Mouse (Mus musculus): ENCODE results near the gene Bace1.

The Bace1 gene

GRCm38 (mm10) chr9:45838434-45839138, at the start of gene Bace1:
Bace1 (plus strand) TSS chr9:45838580.
- CTCF ChIA-PET = no interaction called here

- CTCF ChIA-PET = no interaction called here
Observed at GRCm38 (mm10) chr9:45791456-45792142, 46.8 kb upstream of the Bace1 start.

DNA sequence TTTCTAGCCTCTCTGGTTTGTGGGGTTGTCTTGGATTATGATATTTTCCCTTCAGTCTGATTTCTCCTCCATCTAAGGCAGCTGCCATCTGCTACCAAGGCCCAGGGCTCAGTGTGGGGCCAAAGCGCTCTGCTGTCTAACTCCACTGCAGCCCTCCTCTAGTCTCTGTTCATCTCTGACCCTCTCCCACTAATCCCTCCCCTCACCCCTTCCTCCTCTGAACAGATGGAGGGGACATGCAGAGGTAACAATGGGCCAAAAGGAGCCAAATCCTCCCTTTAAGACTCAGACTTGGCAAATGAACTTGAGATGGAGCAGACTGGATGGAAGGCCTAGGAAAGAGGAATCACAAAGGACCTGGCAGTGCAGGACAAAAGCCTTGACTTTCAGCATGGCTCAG, 46.1 kb upstream of the Bace1 start:
- CTCF ChIA-PET = no interaction called here

DNA sequence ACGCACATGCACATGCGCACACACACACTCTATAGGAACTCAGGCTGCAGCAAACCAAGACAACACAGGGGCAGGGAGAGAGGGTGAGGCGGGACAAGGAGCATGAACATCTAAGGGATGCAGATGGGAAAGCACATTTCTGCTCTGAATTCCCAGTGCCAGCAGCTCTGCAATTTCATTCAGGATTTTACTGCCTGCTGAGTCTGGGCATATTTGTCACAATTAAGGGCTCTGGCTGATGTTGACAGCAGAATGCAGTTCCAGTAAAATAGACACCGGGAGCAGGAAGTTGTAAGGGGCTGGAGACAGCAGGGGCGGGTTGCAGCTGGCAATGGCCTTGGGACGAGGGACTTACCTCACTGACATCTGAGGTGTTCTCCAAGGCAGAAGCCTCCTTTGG, 44.7 kb upstream of the Bace1 start:
- CTCF ChIA-PET = no interaction called here

GRCm38 (mm10) chr9:45795722-45796121, 42.7 kb upstream of the Bace1 start:
- CTCF ChIA-PET = no interaction called here

DNA sequence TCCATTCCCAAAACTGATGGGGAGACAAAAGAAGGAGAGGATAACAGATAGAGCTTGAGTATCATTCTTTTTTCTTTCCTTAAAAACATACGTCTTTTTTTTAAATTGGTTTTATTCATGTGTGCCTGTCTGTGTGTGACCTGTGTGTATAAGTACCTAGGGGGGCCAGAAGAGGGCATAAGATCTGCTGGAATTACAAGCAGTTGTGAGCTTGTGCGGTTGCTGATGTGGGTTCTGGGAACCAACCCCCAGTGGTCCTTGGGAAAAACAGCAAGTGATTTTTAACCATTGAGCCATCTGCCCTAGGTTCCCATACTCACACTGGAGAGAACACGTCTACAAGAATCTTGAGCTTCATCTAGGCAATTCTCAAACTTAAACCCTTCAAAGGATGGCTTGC, 41.1 kb upstream of the Bace1 start:
- CTCF ChIA-PET = no interaction called here

GRCm38 (mm10) chr9:45798467-45799164, 39.8 kb upstream of the Bace1 start:
- CTCF ChIA-PET = interaction anchor here (0.6 kb wide), 1 partner anchor 434 kb away, joined by 11 read pairs; no protein-coding TSS in a partner anchor

- CTCF ChIA-PET = no interaction called here
Observed at GRCm38 (mm10) chr9:45799402-45799801, 39.0 kb upstream of the Bace1 start.

DNA sequence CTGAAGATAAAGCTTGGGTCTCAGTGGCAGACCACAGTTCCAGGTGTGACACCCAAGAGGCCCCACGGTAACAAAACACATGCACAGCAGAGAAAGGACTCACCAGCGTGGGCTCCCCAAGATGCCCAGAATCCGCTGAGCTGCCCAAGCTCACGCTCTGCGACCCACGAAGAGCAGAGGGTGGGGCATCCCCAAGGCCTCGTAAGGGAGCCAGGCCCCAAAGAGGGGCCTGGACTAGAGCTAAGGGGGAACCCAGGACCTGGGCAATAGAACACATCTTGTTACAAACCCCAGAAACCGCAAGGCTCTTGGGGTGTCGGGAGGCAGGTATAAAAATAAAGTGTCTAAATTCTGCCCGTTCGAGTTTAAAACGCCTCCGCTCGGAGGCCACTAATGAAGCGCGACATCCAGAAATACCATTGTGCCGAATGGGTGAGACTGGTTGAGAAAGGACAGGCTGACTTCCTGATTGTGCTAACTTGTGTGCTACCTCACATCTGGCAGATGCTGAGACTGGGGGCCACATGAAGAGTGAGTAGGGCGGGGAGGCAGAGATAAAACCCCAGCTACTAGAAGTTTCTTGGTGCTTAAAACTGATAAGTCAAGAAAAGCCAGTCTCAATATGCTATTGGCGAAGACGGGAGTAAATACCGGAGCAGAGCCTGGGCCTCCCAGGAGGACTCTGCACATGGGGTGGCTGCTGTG, 35.2 kb upstream of the Bace1 start:
- CTCF ChIA-PET = interaction anchor here (0.7 kb wide), 2 partner anchors 35 to 108 kb away, joined by 3 to 4 read pairs; no protein-coding TSS in a partner anchor

DNA sequence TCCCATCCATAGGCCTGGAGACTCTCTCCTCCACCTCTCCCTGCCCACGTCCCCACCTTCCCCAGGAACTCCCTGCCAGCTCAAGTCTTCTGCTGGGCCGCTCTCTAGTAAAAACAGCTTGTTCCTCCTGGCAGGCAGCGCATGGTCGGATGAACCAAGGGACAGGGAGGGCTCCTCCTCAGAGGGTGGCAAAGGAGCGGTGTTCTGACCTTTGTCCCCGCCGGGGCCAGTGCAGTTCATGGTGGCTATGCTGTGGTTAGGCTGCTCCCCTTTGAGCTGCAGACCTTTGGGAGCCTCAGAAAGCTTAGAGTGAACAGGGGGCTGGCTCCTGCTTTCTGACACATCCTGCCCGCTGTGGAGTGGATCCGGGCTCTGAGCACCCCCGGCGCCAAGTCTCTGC, 31.5 kb upstream of the Bace1 start:
- CTCF ChIA-PET = no interaction called here

DNA sequence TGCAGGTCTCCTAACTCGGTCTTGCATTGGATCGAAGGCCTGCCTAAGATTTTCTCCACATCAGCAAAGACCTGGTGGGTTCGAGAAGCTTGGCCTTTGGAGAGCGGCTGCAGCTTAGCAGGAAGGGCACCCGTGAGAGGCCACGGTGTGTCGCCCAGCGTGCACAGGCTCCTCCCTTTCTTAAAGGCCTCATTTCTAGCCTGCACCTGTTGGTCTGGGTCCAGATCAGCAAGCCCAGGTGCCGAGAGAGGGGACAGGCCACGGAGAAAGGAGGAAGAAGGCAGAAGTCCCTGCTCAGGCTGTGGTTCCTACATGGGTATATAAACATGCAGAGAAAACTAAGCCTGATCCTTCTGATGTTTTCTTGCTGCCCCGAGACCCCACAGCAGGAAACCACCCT, 31.0 kb upstream of the Bace1 start:
- CTCF ChIA-PET = no interaction called here

- CTCF ChIA-PET = no interaction called here
Observed at GRCm38 (mm10) chr9:45807761-45808160, 30.6 kb upstream of the Bace1 start.

GRCm38 (mm10) chr9:45811946-45812345, 26.4 kb upstream of the Bace1 start:
- CTCF ChIA-PET = no interaction called here

DNA sequence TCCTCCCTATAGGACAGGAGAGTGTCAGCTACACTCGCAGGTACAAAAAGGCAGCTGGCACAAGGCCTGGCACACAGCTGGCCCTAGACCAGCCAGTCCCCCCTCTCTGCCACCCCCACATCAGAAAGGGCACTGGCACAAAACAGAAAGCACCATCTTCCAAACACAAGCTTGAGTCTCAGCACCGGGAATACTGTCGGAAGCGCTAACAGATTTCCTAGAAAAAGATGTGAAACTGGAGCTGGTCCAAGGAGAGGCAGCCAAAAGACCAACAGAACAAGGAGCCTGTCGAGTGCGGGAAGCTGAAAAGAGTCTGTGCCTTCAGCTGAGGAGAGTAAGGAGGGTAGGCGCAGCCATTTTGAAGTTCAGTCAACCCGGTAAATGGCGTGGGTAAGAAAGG, 23.3 kb upstream of the Bace1 start:
- CTCF ChIA-PET = no interaction called here

GRCm38 (mm10) chr9:45815525-45815924, 22.9 kb upstream of the Bace1 start:
- CTCF ChIA-PET = no interaction called here

DNA sequence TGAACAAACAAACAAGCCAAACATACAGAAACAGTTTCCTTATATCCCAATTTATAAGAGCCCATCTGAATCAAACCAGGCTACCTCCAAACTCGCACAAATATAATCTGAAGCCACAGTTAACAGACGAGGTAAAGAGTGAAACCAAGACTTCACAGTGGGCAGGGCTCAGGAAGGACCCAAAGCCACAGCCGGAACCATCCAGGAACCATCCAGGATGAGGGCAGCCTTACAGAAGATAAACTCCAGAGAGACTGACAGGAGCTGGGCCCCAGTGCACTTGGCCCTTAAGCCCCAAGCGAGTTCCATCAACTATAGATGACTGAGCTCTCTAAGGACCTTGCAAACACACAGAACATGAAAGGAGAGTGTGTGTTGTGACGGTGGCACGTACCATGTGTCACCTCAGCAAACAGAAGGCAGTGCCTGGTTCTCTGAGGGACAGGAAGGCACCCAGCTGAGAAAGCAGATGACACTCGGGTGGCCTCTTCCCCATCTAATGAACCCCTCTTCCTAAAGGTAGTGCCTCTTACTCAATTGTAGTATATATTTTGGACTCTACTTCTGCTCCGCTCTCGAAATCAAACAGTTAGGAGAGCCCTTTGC, 19.9 kb upstream of the Bace1 start:
- CTCF ChIA-PET = interaction anchor here (0.5 kb wide), 1 partner anchor 597 kb away, joined by 3 read pairs; no protein-coding TSS in a partner anchor

GRCm38 (mm10) chr9:45827663-45828290, 10.6 kb upstream of the Bace1 start:
- CTCF ChIA-PET = no interaction called here

DNA sequence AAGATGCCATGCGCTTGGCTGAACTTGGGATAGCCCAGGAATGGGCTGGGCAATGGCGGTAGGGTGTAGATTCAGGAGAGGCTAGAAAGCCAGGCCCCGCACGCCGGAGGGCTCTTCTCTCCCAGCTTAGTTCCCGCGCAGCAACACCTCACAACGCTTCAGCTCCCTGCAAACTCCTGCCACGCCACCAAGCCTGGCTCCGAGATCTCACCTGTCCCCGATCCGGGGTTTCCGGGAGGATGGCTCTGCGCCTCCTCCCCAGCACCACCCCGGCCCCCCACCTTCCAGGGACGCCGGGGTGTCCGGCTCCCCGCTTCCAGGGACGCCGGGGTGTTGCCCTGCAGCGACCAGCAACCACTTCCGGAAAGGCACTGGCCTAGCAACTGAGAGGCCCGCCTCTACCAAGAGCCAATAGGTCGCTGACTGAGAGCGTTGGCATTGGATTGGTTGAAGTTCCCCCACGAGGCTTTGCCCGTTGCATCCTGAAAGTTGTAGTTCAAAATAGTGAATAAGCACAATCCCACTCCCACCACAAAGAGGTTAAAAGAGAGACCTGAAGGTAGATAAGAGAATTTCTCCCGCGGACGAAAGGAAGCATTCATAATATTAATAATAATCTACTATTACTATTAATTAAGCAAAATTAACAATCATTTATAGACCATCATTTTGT, 10.0 kb upstream of the Bace1 start, which contains the start of gene Cep164:
Gene Cep164, minus strand, starts transcription at position 401 of the 673 bp plus-strand sequence.
- CTCF ChIA-PET = no interaction called here

DNA sequence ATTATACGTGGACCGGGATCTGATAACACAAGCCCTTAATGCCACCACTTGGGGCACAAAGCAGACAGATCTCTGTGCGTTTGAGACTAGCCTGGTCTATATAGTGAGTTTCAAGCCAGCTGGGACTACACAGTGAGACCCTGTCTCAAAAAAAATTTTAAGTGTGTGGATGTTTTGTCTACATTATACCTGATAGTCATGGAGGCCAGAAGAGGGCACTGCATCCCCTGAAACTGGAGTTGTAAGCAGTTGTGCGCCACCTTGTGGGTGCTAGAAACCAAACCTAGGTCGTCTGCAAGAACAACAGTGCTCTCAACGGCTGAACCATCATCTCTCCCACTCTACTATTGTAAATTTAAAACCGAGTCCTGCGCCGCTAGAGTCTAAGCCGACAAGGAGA, 9.3 kb upstream of the Bace1 start:
- CTCF ChIA-PET = no interaction called here

GRCm38 (mm10) chr9:45832898-45833297, 5.5 kb upstream of the Bace1 start:
- CTCF ChIA-PET = interaction anchor here (0.5 kb wide), 1 partner anchor 1851 kb away, joined by 3 read pairs; no protein-coding TSS in a partner anchor

GRCm38 (mm10) chr9:45833461-45833860, 4.9 kb upstream of the Bace1 start:
- CTCF ChIA-PET = no interaction called here
